Mouse (Mus musculus): ENCODE results near the gene Tgoln1. TPM values are rescaled to one million over a fixed set of nuclear protein-coding genes. Genes with fewer than 3 reads are reported as not detected.

Tgoln1 gene
- polyA plus RNA-seq, 1 experiment from 2014 or later, result 13.1 TPM

DNA sequence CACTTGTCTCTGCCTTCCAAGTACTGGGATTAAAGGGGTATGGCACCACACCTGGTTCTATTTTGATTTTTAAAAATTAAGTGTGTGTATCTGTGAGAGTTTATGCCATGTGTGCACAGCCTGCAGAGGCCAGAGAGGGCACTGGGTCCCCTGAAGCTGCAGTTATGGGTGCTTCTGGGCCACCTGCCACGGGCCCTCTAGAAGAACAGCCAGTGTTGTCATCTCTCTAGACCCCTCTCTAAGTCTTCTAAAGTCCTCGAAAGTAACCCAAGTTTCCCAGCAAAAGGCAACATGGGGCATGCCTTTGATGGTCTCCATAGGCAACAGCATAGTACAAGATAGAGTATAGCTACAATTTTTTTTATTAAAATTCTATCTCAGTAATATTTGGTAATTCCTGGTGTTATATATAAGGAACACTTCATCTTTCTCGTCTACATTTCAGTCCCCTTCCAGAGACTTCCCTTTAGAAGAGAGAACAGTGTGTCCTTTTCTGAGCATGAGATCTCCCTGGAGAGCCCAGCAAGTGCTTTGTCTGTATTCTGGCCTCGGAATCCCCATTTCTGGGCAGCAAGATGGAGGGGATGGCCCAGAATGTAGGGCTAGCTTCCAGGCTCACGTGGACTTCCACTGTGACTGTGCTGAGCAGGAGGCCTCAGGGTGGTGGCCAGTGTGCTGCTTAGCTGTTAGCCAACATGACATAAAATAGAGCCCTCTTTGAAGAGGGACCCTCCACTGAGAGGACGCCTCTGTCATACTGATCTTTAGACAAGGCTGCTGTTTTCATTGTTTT lies 23.6 kb downstream of the Tgoln1 start:
- Histone ChIP-seq H3K9ac (no peak overlapping the region), H3K4me2 (no peak overlapping the region), H3K27me3 (no peaks in the 10 kb centered on the region), H3K4me1 (replicated peaks) (peaks cover 15% of the 10 kb centered on the region), H3K27ac (replicated peaks) (no peak overlapping the region), H3K4me3 (replicated peaks) (no peak overlapping the region), H3K36me3 (replicated peaks) (no peaks in the 10 kb centered on the region), H3K9me3 (replicated peaks) (no peaks in the 10 kb centered on the region)
- ATAC-seq (ENCODE audit: insufficient read depth), result no peak
- 60% methylated on average over 6 of the region's 6 CpGs for WGBS (ENCODE audit: insufficient replicate concordance)

DNA sequence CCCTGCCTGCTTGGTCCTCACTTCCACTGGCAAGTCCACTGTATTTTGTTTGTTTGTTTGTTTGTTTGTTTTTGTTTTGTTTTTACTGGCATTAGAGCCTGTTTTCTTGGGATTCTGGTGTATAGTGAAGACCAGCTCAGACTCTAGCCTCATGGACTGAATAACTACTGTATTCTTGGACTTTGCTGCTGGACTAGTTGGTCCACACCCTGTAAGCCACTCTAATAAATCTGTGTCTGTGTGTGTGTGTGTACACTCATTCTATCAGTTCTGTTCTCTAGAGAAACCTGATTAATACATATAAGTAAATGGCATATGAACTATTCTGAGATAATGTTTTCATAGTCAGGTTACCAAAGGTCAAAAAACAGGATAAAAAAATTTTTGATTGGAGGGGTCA lies 26.7 kb downstream of the Tgoln1 start:
- H3K4me2 ChIP-seq, result no peak overlapping the region
- no peaks in the 10 kb centered on the region for H3K4me1 ChIP-seq (replicated peaks)
- H3K4me3 ChIP-seq (replicated peaks), result no peak overlapping the region
- H3K27ac ChIP-seq (replicated peaks), result no peak overlapping the region
- H3K9ac ChIP-seq, result no peak overlapping the region
- H3K36me3 ChIP-seq (replicated peaks), result no peaks in the 10 kb centered on the region
- no peak for ATAC-seq (ENCODE audit: insufficient read depth)
- no peaks in the 10 kb centered on the region for H3K27me3 ChIP-seq
- H3K9me3 ChIP-seq (replicated peaks), result no peaks in the 10 kb centered on the region

DNA sequence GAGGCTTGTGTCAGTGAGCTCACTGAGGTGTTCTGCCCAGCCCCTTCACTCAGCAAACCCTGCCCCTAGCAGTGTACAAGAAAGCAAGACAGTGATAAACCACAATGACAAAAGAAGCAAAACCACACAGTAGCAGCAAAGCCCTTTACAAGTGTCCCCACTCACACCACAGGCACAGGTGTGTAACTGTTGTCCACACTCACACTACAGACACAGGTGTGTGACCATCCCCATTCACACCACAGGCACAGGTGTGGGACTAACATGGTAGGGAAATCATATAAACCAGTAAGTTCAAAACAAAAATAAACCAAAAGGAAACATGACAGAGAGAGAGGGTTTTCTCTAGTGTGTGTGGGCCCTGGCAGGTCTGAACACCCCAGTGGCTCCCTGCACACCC lies 28.5 kb downstream of the Tgoln1 start:
- ATAC-seq (ENCODE audit: insufficient read depth), result no peak
- Histone ChIP-seq H3K4me1 (replicated peaks) (no peaks in the 10 kb centered on the region), H3K4me2 (no peak overlapping the region), H3K9ac (no peak overlapping the region), H3K36me3 (replicated peaks) (no peaks in the 10 kb centered on the region), H3K4me3 (replicated peaks) (no peak overlapping the region), H3K9me3 (replicated peaks) (no peaks in the 10 kb centered on the region), H3K27ac (replicated peaks) (no peak overlapping the region), H3K27me3 (no peaks in the 10 kb centered on the region)

DNA sequence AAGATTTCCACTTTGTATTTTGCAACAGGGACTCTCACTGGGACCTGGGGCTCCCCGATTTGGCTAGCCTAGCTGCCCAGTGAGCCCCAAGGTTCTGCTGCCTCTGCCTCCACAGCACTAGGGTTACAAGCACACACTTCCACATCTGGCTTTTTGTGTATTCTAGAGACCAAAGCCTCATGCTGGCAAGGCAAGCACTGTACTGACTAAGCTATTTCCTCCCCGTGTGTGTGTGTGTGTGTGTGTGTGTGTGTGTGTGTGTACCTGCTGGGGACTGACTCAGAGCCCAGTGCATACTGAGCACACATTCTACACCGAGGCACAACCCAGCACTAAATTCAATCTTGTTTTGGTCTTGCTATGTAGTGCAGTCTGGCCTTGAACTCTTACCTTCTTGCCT lies 30.1 kb downstream of the Tgoln1 start:
- Histone ChIP-seq H3K27ac (replicated peaks) (no peak overlapping the region), H3K27me3 (no peaks in the 10 kb centered on the region), H3K9ac (no peak overlapping the region), H3K4me3 (replicated peaks) (no peak overlapping the region), H3K4me1 (replicated peaks) (no peaks in the 10 kb centered on the region), H3K36me3 (replicated peaks) (no peaks in the 10 kb centered on the region), H3K4me2 (no peak overlapping the region), H3K9me3 (replicated peaks) (no peaks in the 10 kb centered on the region)
- no peak for ATAC-seq (ENCODE audit: insufficient read depth)
- whole genome bisulfite sequencing (ENCODE audit: insufficient replicate concordance), result 56% methylated on average over 3 of the region's 3 CpGs

DNA sequence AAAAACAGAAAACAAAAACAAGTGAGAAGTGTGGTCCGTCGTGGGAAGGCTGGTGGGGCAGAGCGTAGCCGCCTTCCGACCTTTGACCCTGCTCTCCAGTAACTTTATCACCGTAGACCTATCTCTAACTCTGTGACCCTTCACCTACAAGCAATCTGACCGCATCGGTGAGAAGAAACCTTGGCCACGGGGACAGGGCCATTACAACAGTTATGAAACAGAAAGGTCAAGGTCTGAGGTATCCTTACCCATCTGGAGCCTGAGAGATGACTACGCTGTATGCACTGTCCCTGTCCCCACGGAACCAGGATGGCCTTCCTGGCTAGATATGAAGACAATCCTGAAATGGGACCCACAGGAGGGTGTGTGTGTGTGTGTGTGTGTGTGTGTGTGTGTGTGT lies 32.6 kb downstream of the Tgoln1 start:
- 74% methylated on average over 11 of the region's 11 CpGs for WGBS (ENCODE audit: insufficient replicate concordance)
- 0 out of 2 replicates have a peak, but pooled peaks cover 4% of the 10 kb centered on the region for H3K36me3 ChIP-seq (replicated peaks)
- H3K27ac ChIP-seq (replicated peaks), result peak overlapping the region; percentile 31; the same call in 1 of the 2 replicates
- no peaks in the 10 kb centered on the region for H3K27me3 ChIP-seq
- no peaks in the 10 kb centered on the region for H3K4me1 ChIP-seq (replicated peaks)
- no peaks in the 10 kb centered on the region for H3K9me3 ChIP-seq (replicated peaks)
- no peak overlapping the region for H3K4me2 ChIP-seq
- H3K4me3 ChIP-seq (replicated peaks), result no peak overlapping the region
- H3K9ac ChIP-seq, result no peak overlapping the region
- ATAC-seq (ENCODE audit: insufficient read depth), result peak; percentile 47

DNA sequence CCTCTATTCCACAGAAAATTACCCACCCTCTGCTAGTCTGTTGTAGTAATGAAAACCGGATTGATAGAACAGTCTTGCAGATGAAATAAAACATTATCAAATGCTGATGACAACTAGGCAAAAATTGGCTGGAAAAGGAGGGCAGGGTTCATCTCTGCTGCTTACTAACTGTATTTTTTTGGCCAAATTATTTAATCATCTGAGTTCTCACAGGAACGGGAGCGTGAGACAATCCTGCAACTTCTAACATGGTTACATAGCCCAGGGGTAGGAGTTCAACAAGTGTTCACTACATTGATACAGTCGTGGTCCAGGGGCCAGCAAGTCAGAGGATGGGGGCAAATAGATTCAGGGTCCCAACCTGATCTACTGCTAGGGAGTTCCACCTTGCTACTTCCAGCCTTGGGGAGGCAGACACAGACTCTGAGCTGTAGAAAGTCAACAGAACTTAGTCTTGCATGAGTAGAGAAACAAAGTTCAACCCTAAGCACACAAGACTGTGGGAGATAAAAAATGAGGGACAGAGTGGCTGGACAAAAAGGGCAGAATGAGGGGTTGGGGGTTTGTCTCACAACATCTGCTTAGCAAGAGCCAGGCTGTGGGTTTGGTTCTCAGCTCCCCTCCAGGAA lies 33.5 kb downstream of the Tgoln1 start:
- Histone ChIP-seq H3K27me3 (no peaks in the 10 kb centered on the region), H3K4me2 (no peak overlapping the region), H3K36me3 (replicated peaks) (0 out of 2 replicates have a peak, but pooled peaks cover 7% of the 10 kb centered on the region), H3K9me3 (replicated peaks) (no peaks in the 10 kb centered on the region), H3K4me3 (replicated peaks) (no peak overlapping the region), H3K27ac (replicated peaks) (no peak overlapping the region; the same call in 1 of the 2 replicates), H3K9ac (no peak overlapping the region), H3K4me1 (replicated peaks) (no peaks in the 10 kb centered on the region)
- 67% methylated on average over 4 of the region's 4 CpGs for WGBS (ENCODE audit: insufficient replicate concordance)
- no peak for ATAC-seq (ENCODE audit: insufficient read depth)

DNA sequence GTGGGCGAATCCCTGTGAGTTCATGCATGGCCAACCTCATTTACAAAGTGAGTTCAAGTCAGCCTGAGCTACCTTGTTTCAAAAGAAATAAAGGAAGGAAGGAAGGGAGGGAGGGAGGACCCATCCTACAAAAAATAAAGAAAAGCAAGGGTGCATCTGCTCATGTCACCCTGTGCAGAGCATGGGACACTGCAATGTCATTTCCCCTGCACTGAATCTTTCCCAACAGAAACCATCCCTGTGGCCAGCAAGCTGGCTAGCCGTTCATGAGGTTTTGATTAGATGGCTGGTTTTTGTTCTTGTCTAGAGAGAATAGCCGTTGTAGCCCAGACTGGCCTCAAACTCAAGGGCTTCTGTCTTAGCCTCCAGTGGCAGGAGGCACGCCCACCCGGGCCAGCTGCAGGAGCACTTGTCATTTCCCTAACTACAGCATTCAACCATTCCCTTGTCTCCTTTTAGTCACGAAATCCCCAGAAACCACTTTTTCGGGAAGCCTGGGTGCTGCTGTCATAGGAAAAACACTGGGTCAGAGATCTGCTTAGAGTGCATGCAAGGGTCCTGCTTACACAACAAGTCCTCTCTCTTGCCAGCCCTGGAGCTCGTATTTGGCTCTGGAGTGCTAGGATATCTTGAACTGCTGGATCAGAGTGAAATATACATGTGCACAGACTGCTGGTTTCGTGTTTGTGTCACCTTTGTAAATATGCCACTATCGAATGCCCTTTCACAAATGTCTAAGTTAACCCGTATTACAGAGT lies 35.0 kb downstream of the Tgoln1 start:
- Histone ChIP-seq H3K36me3 (replicated peaks) (0 out of 2 replicates have a peak, but pooled peaks cover 7% of the 10 kb centered on the region), H3K4me3 (replicated peaks) (no peak overlapping the region), H3K4me1 (replicated peaks) (no peaks in the 10 kb centered on the region), H3K9ac (no peak overlapping the region), H3K4me2 (no peak overlapping the region), H3K27me3 (no peaks in the 10 kb centered on the region), H3K9me3 (replicated peaks) (no peaks in the 10 kb centered on the region), H3K27ac (replicated peaks) (no peak overlapping the region)
- WGBS (ENCODE audit: insufficient replicate concordance), result 51% methylated on average over 11 of the region's 11 CpGs
- no peak for ATAC-seq (ENCODE audit: insufficient read depth)

DNA sequence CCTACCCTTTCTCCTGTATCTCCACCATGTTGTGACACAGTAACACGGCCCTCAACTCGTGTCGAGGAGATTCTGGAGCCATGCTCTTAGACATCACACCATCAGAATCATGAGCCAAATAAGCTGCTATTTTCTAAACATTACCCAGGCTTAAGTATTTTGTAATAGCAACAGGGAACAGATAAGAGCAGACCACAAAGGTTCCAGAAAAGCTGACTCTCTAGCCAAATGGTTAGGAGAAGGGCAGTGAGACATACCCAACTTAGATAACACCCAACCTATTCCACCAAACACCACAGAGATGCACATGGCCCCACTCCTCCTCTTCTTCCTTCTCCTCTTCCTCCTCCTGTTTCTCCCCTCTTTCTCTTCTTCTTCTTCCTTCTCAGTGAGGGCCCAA lies 40.8 kb downstream of the Tgoln1 start:
- no peaks in the 10 kb centered on the region for H3K9me3 ChIP-seq (replicated peaks)
- no peak overlapping the region for H3K4me3 ChIP-seq (replicated peaks)
- no peaks in the 10 kb centered on the region for H3K27me3 ChIP-seq
- H3K4me1 ChIP-seq (replicated peaks), result no peaks in the 10 kb centered on the region
- no peak overlapping the region for H3K4me2 ChIP-seq
- no peak for ATAC-seq (ENCODE audit: insufficient read depth)
- no peak overlapping the region for H3K27ac ChIP-seq (replicated peaks)
- H3K9ac ChIP-seq, result no peak overlapping the region
- WGBS (ENCODE audit: insufficient replicate concordance), result 72% methylated on average over 3 of the region's 3 CpGs
- 0 out of 2 replicates have a peak, but pooled peaks cover 11% of the 10 kb centered on the region for H3K36me3 ChIP-seq (replicated peaks)

DNA sequence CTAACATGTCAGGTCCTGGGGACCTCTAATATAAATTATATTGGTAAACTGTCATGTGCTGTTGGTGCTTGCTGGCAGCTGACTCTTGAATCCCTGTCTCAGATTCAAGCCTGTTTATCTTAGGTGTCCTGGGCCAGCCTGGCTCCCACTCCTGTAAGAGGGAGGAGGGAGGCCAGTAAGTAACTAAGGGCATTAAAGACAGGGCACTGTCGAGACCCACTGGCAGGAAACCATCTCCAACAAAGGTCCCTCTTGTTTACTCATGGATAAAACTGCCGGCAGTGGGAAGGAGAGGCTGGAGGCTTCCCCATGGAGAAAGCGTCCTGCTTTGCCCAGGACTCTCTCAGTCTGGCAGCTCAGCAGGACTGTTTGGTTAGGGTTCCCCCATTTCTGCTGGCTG lies 45.0 kb downstream of the Tgoln1 start:
- 55% methylated on average over 3 of the region's 3 CpGs for WGBS (ENCODE audit: insufficient replicate concordance)

DNA sequence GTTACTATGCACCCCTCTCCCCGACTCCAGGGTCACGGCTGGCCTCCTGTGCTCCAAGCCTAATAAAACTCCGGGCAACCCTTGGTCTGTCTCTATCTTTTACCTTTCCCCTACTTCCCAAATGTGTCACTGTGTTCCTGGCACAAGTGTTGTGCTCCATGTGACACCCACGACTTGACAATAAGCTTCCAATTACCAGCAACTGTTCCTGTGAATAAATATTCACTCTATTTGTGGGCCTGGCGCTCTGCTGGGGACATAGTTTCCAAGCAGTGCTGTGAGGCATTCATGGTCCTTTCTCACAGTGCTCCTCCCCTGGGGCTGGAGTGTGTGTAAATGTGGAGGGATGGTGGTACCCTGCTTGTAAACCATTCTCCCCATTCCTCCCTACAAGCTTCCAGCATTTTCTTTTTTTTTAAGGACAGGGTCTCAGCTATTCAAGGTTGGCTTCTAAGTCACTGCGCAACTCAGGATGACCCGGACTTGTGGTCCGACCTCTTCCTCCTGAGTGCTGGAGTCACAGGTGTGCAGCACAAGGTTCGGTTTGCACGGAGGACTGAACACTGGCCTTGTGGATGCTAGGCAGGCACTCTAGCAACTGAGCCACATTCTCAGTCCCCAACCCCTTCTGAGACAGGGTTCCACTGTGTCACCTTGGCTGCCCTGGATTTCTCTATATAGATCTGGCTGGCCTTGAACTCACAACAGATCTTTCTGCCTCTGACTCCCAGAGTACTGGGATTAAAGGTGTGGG lies 46.0 kb downstream of the Tgoln1 start:
- 79% methylated on average over 10 of the region's 10 CpGs for WGBS (ENCODE audit: insufficient replicate concordance)
- Histone ChIP-seq H3K4me1 (replicated peaks) (peaks cover 1% of the 10 kb centered on the region), H3K9ac (no peak overlapping the region), H3K9me3 (replicated peaks) (no peaks in the 10 kb centered on the region), H3K36me3 (replicated peaks) (0 out of 2 replicates have a peak, but pooled peaks cover 4% of the 10 kb centered on the region), H3K4me3 (replicated peaks) (no peak overlapping the region), H3K27ac (replicated peaks) (no peak overlapping the region), H3K27me3 (no peaks in the 10 kb centered on the region), H3K4me2 (no peak overlapping the region)
- ATAC-seq (ENCODE audit: insufficient read depth), result no peak

More for the DNA sequence above, 45.0 kb downstream of the Tgoln1 start:
- H3K9ac ChIP-seq, result no peak overlapping the region
- 0 out of 2 replicates have a peak, but pooled peaks cover 4% of the 10 kb centered on the region for H3K36me3 ChIP-seq (replicated peaks)
- no peaks in the 10 kb centered on the region for H3K27me3 ChIP-seq
- H3K4me1 ChIP-seq (replicated peaks), result no peaks in the 10 kb centered on the region
- no peak for ATAC-seq (ENCODE audit: insufficient read depth)
- H3K9me3 ChIP-seq (replicated peaks), result no peaks in the 10 kb centered on the region
- no peak overlapping the region for H3K27ac ChIP-seq (replicated peaks)
- no peak overlapping the region for H3K4me3 ChIP-seq (replicated peaks)
- no peak overlapping the region for H3K4me2 ChIP-seq

DNA sequence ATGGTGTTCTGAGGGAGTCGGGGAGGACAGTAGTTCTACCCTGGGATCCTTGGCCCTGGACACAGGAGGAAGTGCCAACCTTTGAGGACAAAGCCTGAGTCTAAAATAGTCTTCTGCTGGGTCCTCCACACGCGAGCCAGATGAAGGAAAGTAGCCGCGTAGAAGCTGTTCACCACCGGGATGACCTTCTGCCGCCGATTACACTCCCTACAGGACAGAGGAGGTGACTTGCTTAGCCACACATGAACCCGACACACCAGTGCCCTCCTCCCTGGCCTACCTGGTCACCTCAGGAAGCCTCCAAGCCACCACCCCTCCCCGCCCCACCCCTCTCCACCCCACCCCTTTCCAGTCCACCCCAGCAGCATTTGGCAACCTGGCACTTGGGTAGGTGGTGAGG lies 48.1 kb downstream of the Tgoln1 start:
- no peaks in the 10 kb centered on the region for H3K9me3 ChIP-seq (replicated peaks)
- 82% methylated on average over 10 of the region's 10 CpGs for WGBS (ENCODE audit: insufficient replicate concordance)
- no peak overlapping the region for H3K27ac ChIP-seq (replicated peaks)
- 0 out of 2 replicates have a peak, but pooled peaks cover 4% of the 10 kb centered on the region for H3K36me3 ChIP-seq (replicated peaks)
- no peak overlapping the region for H3K9ac ChIP-seq
- no peaks in the 10 kb centered on the region for H3K27me3 ChIP-seq
- H3K4me2 ChIP-seq, result no peak overlapping the region
- ATAC-seq (ENCODE audit: insufficient read depth), result no peak
- H3K4me3 ChIP-seq (replicated peaks), result no peak overlapping the region
- H3K4me1 ChIP-seq (replicated peaks), result peaks cover 6% of the 10 kb centered on the region
